Mouse (Mus musculus): ENCODE measurements around the gene Uggt1.
A peak's percentile ranks its signal among the peaks of the same experiment; 100 is the strongest.

Uggt1 gene

DNA sequence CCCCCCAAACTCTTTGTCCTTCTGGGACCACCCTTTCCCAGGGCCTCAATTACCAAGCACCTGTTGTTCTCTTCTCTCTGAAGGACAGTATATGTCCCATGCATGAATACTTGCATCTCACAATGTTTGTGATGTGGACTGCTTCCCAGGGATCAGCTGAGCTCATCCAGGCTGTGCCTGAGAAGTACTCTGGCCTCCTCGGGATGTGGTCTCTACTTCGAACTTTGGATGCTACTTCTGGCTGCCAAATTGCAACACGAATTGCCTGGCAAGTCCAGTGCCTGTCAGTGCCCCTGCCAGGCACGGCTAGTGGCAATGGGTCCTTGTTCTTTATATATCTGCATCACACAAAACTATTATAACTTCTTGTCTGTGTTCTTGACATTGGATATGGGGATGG lies 134.5 kb downstream of the Uggt1 start:
- DNase-seq, result no peak

DNA sequence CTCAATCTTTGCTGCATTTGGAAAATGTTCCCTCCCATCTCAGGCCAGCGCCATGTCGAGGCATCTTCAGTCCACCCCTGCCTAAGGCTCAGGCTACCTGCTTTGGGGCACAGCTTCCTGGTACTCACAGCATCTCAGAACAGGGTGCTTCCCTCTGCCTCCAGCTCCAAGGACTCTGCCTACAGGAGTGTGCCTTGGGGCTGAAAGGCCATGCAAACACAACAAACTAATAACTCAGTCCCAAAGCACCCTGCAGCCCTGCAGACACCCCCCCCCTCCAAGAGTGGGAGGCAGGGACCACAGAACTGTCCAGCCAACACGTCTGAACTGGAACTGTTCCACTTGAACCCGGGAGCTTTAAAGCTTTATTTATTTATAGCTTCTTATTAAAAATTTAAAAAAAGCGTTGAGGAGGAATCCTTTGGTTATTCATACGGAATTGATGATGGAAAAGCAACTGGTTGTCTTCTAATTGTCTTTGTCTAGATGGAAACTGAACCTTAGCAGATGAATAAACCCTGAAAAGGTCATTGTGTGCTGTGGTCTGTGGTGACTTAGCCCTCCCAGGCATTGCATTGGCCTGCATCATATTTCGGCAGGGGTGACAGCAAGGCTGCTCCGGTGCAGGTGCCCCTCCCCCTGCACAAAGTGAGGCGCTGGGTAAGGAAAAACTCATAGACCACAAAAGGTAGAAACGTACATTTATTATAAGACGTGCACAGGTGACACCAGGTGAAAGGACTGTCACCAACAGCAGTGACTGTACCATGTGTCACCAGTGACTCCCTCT lies 138.4 kb downstream of the Uggt1 start:
- DNase-seq, result no peak

DNA sequence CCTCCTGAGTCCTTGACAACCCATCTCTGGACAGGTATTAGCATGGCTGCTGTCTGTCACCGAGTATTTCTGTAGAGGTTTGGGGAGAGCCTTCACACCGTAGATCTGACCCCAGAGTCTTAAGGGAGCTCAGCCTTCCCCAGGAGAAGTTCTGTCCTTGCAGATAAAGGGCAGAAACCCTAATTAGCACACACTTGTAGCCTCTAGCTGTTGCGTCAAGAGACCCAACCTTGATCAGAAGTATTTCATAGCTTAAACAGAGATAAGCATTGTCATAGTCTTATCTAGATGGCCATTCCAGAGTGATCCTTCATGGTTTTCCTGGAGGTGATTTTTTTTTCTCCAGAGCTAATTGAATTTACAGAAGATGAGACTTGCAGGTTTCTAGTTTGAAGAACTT lies 144.1 kb downstream of the Uggt1 start:
- no peak for DNase-seq

- DNase-seq, result no peak
These were observed 146.1 kb downstream of the Uggt1 start for GRCm38 (mm10) chr1:36098432-36098831.

DNA sequence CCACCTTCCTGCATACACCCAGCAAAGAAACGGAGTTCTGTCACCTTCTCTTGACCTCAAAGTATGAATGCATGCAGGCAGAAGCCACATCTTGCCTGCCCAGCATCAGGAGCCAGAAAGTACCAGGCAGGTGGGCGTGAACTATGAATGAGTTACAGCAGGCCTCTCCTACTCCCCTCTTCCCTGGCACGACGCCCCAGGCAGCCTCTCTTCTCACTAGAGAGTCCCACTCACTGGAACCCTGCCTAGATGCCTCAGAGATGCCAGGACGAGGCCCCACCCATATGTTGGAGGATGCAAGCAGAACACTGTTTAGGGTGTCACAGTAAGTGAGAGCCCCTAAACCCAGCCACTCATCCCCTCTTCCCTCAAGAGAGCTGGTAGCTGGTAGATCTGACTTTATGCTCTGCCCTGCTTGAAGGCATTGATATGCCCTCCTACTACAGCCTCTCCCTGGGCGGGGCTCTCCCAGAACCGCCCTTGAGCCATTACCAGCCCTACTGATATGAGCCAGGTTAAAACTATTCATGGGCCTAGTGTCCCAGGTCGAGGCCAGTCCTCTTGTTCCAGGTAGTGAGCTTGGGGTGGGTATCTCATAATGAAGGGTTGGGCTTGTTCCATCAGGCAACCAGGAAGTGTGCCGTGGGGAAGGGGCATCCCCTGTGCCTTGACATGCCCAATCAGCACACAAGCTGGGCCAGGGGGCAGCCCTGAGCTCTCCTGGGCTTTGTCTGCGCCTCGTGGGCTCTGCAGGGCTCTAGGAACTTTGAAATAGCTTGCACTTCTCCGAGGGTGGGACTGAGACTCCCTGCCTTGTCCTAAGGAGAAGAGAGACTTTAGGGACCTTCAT lies 148.9 kb downstream of the Uggt1 start:
- DNase-seq, result peak; percentile 47 to 60

GRCm38 (mm10) chr1:36093741-36094140 lies 150.8 kb downstream of the Uggt1 start:
- DNase-seq, result no peak

DNA sequence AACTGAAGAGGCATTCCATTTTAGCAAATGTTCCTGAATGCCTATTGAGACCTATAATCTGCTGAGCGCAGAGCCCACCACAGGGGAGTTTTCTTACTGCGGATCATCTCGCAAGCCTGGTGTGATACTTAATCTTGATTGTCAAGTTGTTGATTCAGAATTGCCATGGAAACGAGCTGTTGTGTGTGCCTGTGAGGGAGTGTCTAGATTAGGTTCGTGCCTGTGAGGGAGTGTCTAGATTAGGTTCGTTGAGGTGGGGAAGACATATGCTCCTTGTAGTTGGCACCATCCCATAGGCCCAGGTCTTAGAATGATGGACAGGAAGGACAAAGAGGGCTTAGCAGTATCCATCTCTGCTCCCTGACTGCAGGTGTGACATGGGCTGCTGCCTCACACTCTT lies 153.3 kb downstream of the Uggt1 start:
- DNase-seq, result no peak

- no peak for DNase-seq
These were observed 153.8 kb downstream of the Uggt1 start for GRCm38 (mm10) chr1:36090722-36091110.

Measured in lung, adult 18-20 months (tissue).